14 mouse cellular contexts compared by ENCODE assay signal in genomic region chr8:121708406-121708805, GRCm38 (mm10). TPM values are rescaled to one million over a fixed set of nuclear protein-coding genes. Genes with fewer than 3 reads are reported as not detected.
"Had no signal": no experiment of that assay in that cellular context is flagged by ENCODE, and none has a peak within 500 bp of the region (broad histone marks: within the 10 kb centered on the region; RNA-seq: fewer than 3 reads in every experiment).

No protein-coding gene starts in this region.

- H3K27me3 ChIP-seq: lung, embryonic 15.5 days; neural tube, embryonic 13.5 days had no signal

- H3K4me2 ChIP-seq: limb, embryonic 15.5 days; liver, embryonic 12.5 days; lung, embryonic 15.5 days; midbrain, embryonic 11.5 days; neural tube, embryonic 13.5 days had no signal

- ATAC-seq: hindbrain, postnatal 0 days; liver, embryonic 12.5 days; midbrain, embryonic 16.5 days had no signal

- H3K9me3 ChIP-seq: limb, embryonic 15.5 days; liver, embryonic 12.5 days; lung, embryonic 15.5 days; megakaryocyte, embryonic 14.5 days; neural tube, embryonic 13.5 days had no signal

- H3K36me3 ChIP-seq: limb, embryonic 15.5 days; liver, embryonic 12.5 days; lung, embryonic 15.5 days; neural tube, embryonic 13.5 days had no signal

- H3K4me1 ChIP-seq: limb, embryonic 15.5 days; liver, embryonic 12.5 days; lung, embryonic 15.5 days; megakaryocyte, embryonic 14.5 days; neural tube, embryonic 13.5 days had no signal

- DNase-seq: lung, postnatal 14 days; right cerebral cortex, adult 18-20 months; right cerebral cortex, postnatal 25 days; thymus, postnatal 36 days had no signal

- H3K9ac ChIP-seq: limb, embryonic 15.5 days; liver, embryonic 12.5 days; lung, embryonic 15.5 days; neural tube, embryonic 13.5 days had no signal

- H3K4me3 ChIP-seq: limb, embryonic 15.5 days; liver, embryonic 12.5 days; lung, embryonic 15.5 days; megakaryocyte, embryonic 14.5 days; neural tube, embryonic 13.5 days had no signal

- H3K27ac ChIP-seq: hindbrain, postnatal 0 days; limb, embryonic 15.5 days; liver, embryonic 12.5 days; lung, embryonic 15.5 days; macrophage; neural tube, embryonic 13.5 days had no signal

RNA-seq across cellular contexts. Expression of gene Jph3, which starts 21.0 kb away (rescaled TPM):
- polyA plus RNA-seq: thymus, postnatal 0 days had no signal
